Mouse (Mus musculus): ENCODE results near the gene Gm12216.
A peak's percentile ranks its signal among the peaks of the same experiment; 100 is the strongest.
"Not testable (repeated sequence)": the region's sequence is repeated elsewhere in the genome, so short reads cannot be mapped to it uniquely, and the experiment has no call there.

Gene Gm12216

GRCm38 (mm10) chr11:53858761-53859580 is at the start of gene Gm12216:
Gene Gm12216 (minus strand): TSS chr11:53859256.
- DNase-seq (ENCODE audit: low spot score in 2 of 2) = peak; percentile 74

GRCm38 (mm10) chr11:53908686-53909085 is 49.6 kb upstream of the Gm12216 start:
- no peak for DNase-seq (ENCODE audit: low spot score in 2 of 2)

- no peak for DNase-seq (ENCODE audit: low spot score in 2 of 2)
Measured at GRCm38 (mm10) chr11:53904534-53904925, 45.5 kb upstream of the Gm12216 start.

- peak in 1 of 2 experiments; percentile 22 for DNase-seq (ENCODE audit: low spot score in 2 of 2)
Measured at GRCm38 (mm10) chr11:53903781-53904533, 44.9 kb upstream of the Gm12216 start.

GRCm38 (mm10) chr11:53902741-53903140 is 43.7 kb upstream of the Gm12216 start:
- DNase-seq (ENCODE audit: low spot score in 2 of 2) = no peak

- DNase-seq (ENCODE audit: low spot score in 2 of 2) = no peak
Measured at GRCm38 (mm10) chr11:53900991-53901390, 41.9 kb upstream of the Gm12216 start.

- no peak for DNase-seq (ENCODE audit: low spot score in 2 of 2)
Measured at GRCm38 (mm10) chr11:53899981-53900380, 40.9 kb upstream of the Gm12216 start.

- no peak for DNase-seq (ENCODE audit: low spot score in 2 of 2)
Measured at GRCm38 (mm10) chr11:53899004-53899403, 39.9 kb upstream of the Gm12216 start.

- no peak for DNase-seq (ENCODE audit: low spot score in 2 of 2)
Measured at GRCm38 (mm10) chr11:53896935-53897334, 37.9 kb upstream of the Gm12216 start.

- DNase-seq (ENCODE audit: low spot score in 2 of 2) = no peak
Measured at GRCm38 (mm10) chr11:53893451-53893850, 34.4 kb upstream of the Gm12216 start.

- DNase-seq (ENCODE audit: low spot score in 2 of 2) = peak in 1 of 2 experiments; percentile 22
Measured at GRCm38 (mm10) chr11:53892716-53893416, 33.8 kb upstream of the Gm12216 start.

GRCm38 (mm10) chr11:53891505-53892451 is 32.7 kb upstream of the Gm12216 start, which contains the start of gene Slc22a5:
Gene Slc22a5 (minus strand): TSS chr11:53891660.
- peak; percentile 99 to 100 for DNase-seq (ENCODE audit: low spot score in 2 of 2)

GRCm38 (mm10) chr11:53890906-53891504 is 31.9 kb upstream of the Gm12216 start:
- DNase-seq (ENCODE audit: low spot score in 2 of 2) = peak in 1 of 2 experiments; percentile 49

GRCm38 (mm10) chr11:53890225-53890624 is 31.2 kb upstream of the Gm12216 start:
- DNase-seq (ENCODE audit: low spot score in 2 of 2) = no peak

GRCm38 (mm10) chr11:53889091-53889645 is 30.1 kb upstream of the Gm12216 start:
- peak in 1 of 2 experiments; percentile 33 for DNase-seq (ENCODE audit: low spot score in 2 of 2)

GRCm38 (mm10) chr11:53888242-53888641 is 29.2 kb upstream of the Gm12216 start:
- DNase-seq (ENCODE audit: low spot score in 2 of 2) = no peak

- no peak for DNase-seq (ENCODE audit: low spot score in 2 of 2)
Measured at GRCm38 (mm10) chr11:53883287-53883686, 24.2 kb upstream of the Gm12216 start.

GRCm38 (mm10) chr11:53878096-53878495 is 19.0 kb upstream of the Gm12216 start:
- not testable (repeated sequence) for DNase-seq (ENCODE audit: low spot score in 2 of 2)

GRCm38 (mm10) chr11:53876488-53876887 is 17.4 kb upstream of the Gm12216 start:
- no peak for DNase-seq (ENCODE audit: low spot score in 2 of 2)

GRCm38 (mm10) chr11:53874706-53875105 is 15.7 kb upstream of the Gm12216 start:
- DNase-seq (ENCODE audit: low spot score in 2 of 2) = no peak
